Mouse (Mus musculus): ENCODE results near the gene Rassf7. TPM values are rescaled to one million over a fixed set of nuclear protein-coding genes. Genes with fewer than 3 reads are reported as not detected.

The Rassf7 gene
- polyA plus RNA-seq, 1 experiment from 2014 or later: 61.5 TPM

- TF ChIP-seq CTCF (IDR thresholded peaks at IDR 0.05; ENCODE audit: low read depth): peak; percentile 32; the same call in 1 of the 2 replicates
- peak within 1 kb of the TSS; percentile 93 for H3K27ac ChIP-seq
- no peaks in the 10 kb centered on the region for H3K36me3 ChIP-seq (ENCODE audit: insufficient read depth, low read length)
- peak within 1 kb of the TSS; percentile 71 for H3K4me2 ChIP-seq (ENCODE audit: low read length)
- H3K4me3 ChIP-seq (replicated peaks; ENCODE audit: low read depth, low read length): peak within 1 kb of the TSS; percentile 50
- peaks cover 8% of the 10 kb centered on the region for H3K4me1 ChIP-seq (replicated peaks; ENCODE audit: insufficient read depth, low read length)
- H3K9ac ChIP-seq (ENCODE audit: low read depth, low read length): peak within 1 kb of the TSS; percentile 67
- peak; percentile 97 for DNase-seq (ENCODE audit: low spot score)
- H3K9me3 ChIP-seq (replicated peaks; ENCODE audit: low read length): no peaks in the 10 kb centered on the region
- peak; percentile 94 for ATAC-seq (replicated peaks; ENCODE audit: low FRiP score, low read depth)
- H3K27me3 ChIP-seq (ENCODE audit: insufficient read depth, low read length): no peaks in the 10 kb centered on the region
- WGBS: 3% methylated on average over 55 of the region's 55 CpGs
Observed at GRCm38 (mm10) chr7:141172116-141173006, 43.3 kb upstream of the Rassf7 start, which contains the start of gene Rnh1. Rnh1 (minus strand) TSS chr7:141172857.

- no peaks in the 10 kb centered on the region for H3K9me3 ChIP-seq (replicated peaks; ENCODE audit: low read length)
- peak overlapping the region; percentile 93 for H3K27ac ChIP-seq
- no peaks in the 10 kb centered on the region for H3K4me1 ChIP-seq (replicated peaks; ENCODE audit: insufficient read depth, low read length)
- peak overlapping the region; percentile 71 for H3K4me2 ChIP-seq (ENCODE audit: low read length)
- no peak for DNase-seq (ENCODE audit: low spot score)
- 75% methylated on average over 5 of the region's 5 CpGs for WGBS
- H3K4me3 ChIP-seq (replicated peaks; ENCODE audit: low read depth, low read length): peak overlapping the region; percentile 50; the same call in 1 of the 2 replicates
- H3K9ac ChIP-seq (ENCODE audit: low read depth, low read length): no peak overlapping the region
- ATAC-seq (replicated peaks; ENCODE audit: low FRiP score, low read depth): no peak
- H3K27me3 ChIP-seq (ENCODE audit: insufficient read depth, low read length): no peaks in the 10 kb centered on the region
- H3K36me3 ChIP-seq (ENCODE audit: insufficient read depth, low read length): no peaks in the 10 kb centered on the region
- no peak for TF ChIP-seq CTCF (IDR thresholded peaks at IDR 0.05; ENCODE audit: low read depth)
Observed at GRCm38 (mm10) chr7:141173323-141173850, 42.3 kb upstream of the Rassf7 start.

GRCm38 (mm10) chr7:141175068-141175467 lies 40.6 kb upstream of the Rassf7 start:
- Histone ChIP-seq H3K9ac (ENCODE audit: low read depth, low read length) (no peak overlapping the region), H3K27ac (no peak overlapping the region), H3K4me1 (replicated peaks; ENCODE audit: insufficient read depth, low read length) (no peaks in the 10 kb centered on the region), H3K9me3 (replicated peaks; ENCODE audit: low read length) (no peaks in the 10 kb centered on the region), H3K4me3 (replicated peaks; ENCODE audit: low read depth, low read length) (no peak overlapping the region), H3K27me3 (ENCODE audit: insufficient read depth, low read length) (no peaks in the 10 kb centered on the region), H3K36me3 (ENCODE audit: insufficient read depth, low read length) (no peaks in the 10 kb centered on the region), H3K4me2 (ENCODE audit: low read length) (no peak overlapping the region)
- DNase-seq (ENCODE audit: low spot score): no peak
- WGBS: 90% methylated on average over 4 of the region's 4 CpGs
- peak; percentile 24; the same call in 1 of the 2 replicates for TF ChIP-seq CTCF (IDR thresholded peaks at IDR 0.05; ENCODE audit: low read depth)
- ATAC-seq (replicated peaks; ENCODE audit: low FRiP score, low read depth): no peak

GRCm38 (mm10) chr7:141176173-141176572 lies 39.5 kb upstream of the Rassf7 start:
- TF ChIP-seq CTCF (IDR thresholded peaks at IDR 0.05; ENCODE audit: low read depth): peak; percentile 95
- H3K4me1 ChIP-seq (replicated peaks; ENCODE audit: insufficient read depth, low read length): no peaks in the 10 kb centered on the region
- H3K36me3 ChIP-seq (ENCODE audit: insufficient read depth, low read length): no peaks in the 10 kb centered on the region
- H3K4me3 ChIP-seq (replicated peaks; ENCODE audit: low read depth, low read length): no peak overlapping the region
- no peaks in the 10 kb centered on the region for H3K27me3 ChIP-seq (ENCODE audit: insufficient read depth, low read length)
- no peak for ATAC-seq (replicated peaks; ENCODE audit: low FRiP score, low read depth)
- no peaks in the 10 kb centered on the region for H3K9me3 ChIP-seq (replicated peaks; ENCODE audit: low read length)
- WGBS: 1% methylated on average over 8 of the region's 8 CpGs
- peak; percentile 93 for DNase-seq (ENCODE audit: low spot score)
- no peak overlapping the region for H3K27ac ChIP-seq
- no peak overlapping the region for H3K4me2 ChIP-seq (ENCODE audit: low read length)
- no peak overlapping the region for H3K9ac ChIP-seq (ENCODE audit: low read depth, low read length)

- Histone ChIP-seq H3K27me3 (ENCODE audit: insufficient read depth, low read length) (no peaks in the 10 kb centered on the region), H3K4me3 (replicated peaks; ENCODE audit: low read depth, low read length) (no peak overlapping the region), H3K27ac (no peak overlapping the region), H3K4me2 (ENCODE audit: low read length) (no peak overlapping the region), H3K36me3 (ENCODE audit: insufficient read depth, low read length) (peaks cover 17% of the 10 kb centered on the region), H3K4me1 (replicated peaks; ENCODE audit: insufficient read depth, low read length) (peaks cover 7% of the 10 kb centered on the region; the same call in 1 of the 2 replicates), H3K9me3 (replicated peaks; ENCODE audit: low read length) (no peaks in the 10 kb centered on the region), H3K9ac (ENCODE audit: low read depth, low read length) (no peak overlapping the region)
- no peak for TF ChIP-seq CTCF (IDR thresholded peaks at IDR 0.05; ENCODE audit: low read depth)
- no peak for DNase-seq (ENCODE audit: low spot score)
- WGBS: 82% methylated on average over 3 of the region's 3 CpGs
- no peak for ATAC-seq (replicated peaks; ENCODE audit: low FRiP score, low read depth)
Observed at GRCm38 (mm10) chr7:141188194-141188593, 27.5 kb upstream of the Rassf7 start.

GRCm38 (mm10) chr7:141188733-141189132 lies 26.9 kb upstream of the Rassf7 start:
- Histone ChIP-seq H3K9ac (ENCODE audit: low read depth, low read length) (no peak overlapping the region), H3K4me3 (replicated peaks; ENCODE audit: low read depth, low read length) (no peak overlapping the region), H3K4me2 (ENCODE audit: low read length) (no peak overlapping the region), H3K36me3 (ENCODE audit: insufficient read depth, low read length) (peaks cover 17% of the 10 kb centered on the region), H3K27ac (no peak overlapping the region), H3K9me3 (replicated peaks; ENCODE audit: low read length) (no peaks in the 10 kb centered on the region), H3K27me3 (ENCODE audit: insufficient read depth, low read length) (no peaks in the 10 kb centered on the region), H3K4me1 (replicated peaks; ENCODE audit: insufficient read depth, low read length) (peaks cover 7% of the 10 kb centered on the region; the same call in 1 of the 2 replicates)
- no peak for DNase-seq (ENCODE audit: low spot score)
- no peak for TF ChIP-seq CTCF (IDR thresholded peaks at IDR 0.05; ENCODE audit: low read depth)
- WGBS: 85% methylated on average over 3 of the region's 3 CpGs
- no peak for ATAC-seq (replicated peaks; ENCODE audit: low FRiP score, low read depth)

Data from kidney, postnatal 0 days (tissue).